Mouse (Mus musculus) limb, embryonic 12.5 days (tissue): ENCODE data around the gene Cdc40. TPM values are rescaled to one million over a fixed set of nuclear protein-coding genes. Genes with fewer than 3 reads are reported as not detected.

ENCODE experiments used
- ATAC-seq: fragments of 200-750 bp; cut with Nextera tagmentation; 2 replicates; pipeline ENCODE4 v1.8.0; 2017; ENCODE audit warnings: low read depth, moderate TSS enrichment; ENCODE audit not compliant: insufficient number of reproducible peaks, insufficient read depth, low FRiP score, low TSS enrichment
- H3K27ac ChIP-seq: fragments of 300-500 bp; sonication (generic); 2 replicates; pipeline ENCODE4 v1.5.1; 2016; ENCODE audit warnings: mild to moderate bottlenecking, moderate library complexity
- H3K27me3 ChIP-seq: fragments of 300-500 bp; sonication (generic); 2 replicates; pipeline ENCODE4 v1.6.1; 2016; ENCODE audit warnings: mild to moderate bottlenecking, moderate library complexity
- H3K36me3 ChIP-seq: fragments of 300-500 bp; sonication (generic); 2 replicates; pipeline ENCODE4 v1.6.1; 2016; ENCODE audit warnings: mild to moderate bottlenecking, moderate library complexity
- H3K4me1 ChIP-seq: fragments of 300-500 bp; sonication (generic); replicated peaks from 2 replicates; pipeline ENCODE4 v1.6.1; 2016
- H3K4me2 ChIP-seq: fragments of 300-500 bp; sonication (generic); 2 replicates; pipeline ENCODE4 v1.6.1; 2016; ENCODE audit warnings: mild to moderate bottlenecking, moderate library complexity
- H3K4me3 ChIP-seq: fragments of 300-500 bp; sonication (generic); replicated peaks from 2 replicates; pipeline ENCODE4 v1.5.1; 2016; ENCODE audit warnings: mild to moderate bottlenecking
- H3K9ac ChIP-seq: fragments of 300-500 bp; sonication (generic); replicated peaks from 2 replicates; pipeline ENCODE4 v1.6.1; 2016; ENCODE audit warnings: mild to moderate bottlenecking, moderate library complexity
- H3K9me3 ChIP-seq: fragments of 300-500 bp; sonication (generic); 2 replicates; pipeline ENCODE4 v1.6.1; 2016; ENCODE audit warnings: mild to moderate bottlenecking, moderate library complexity
- WGBS: fragments of 180-500 bp; shearing (Covaris S2); methylation state at CpG from one replicate; pipeline ENCODE4 v1.1.7; 2016; 5-methylcytosine and 5-hydroxymethylcytosine counted together
- polyA plus RNA-seq: library from polyadenylated mRNA; unstranded; fragments of >200 nt; fragmentation: Nextera tagmentation; extraction: Ambion mirVana; gene quantifications from 2 replicates; pipeline ENCODE4 v1.2.1, GENCODE M21; 2016

Gene Cdc40
- 39.6 and 41.7 TPM in 2 replicates for polyA plus RNA-seq

- H3K4me2 ChIP-seq = peak within 1 kb of the TSS; percentile 70
- H3K4me3 ChIP-seq = peak within 1 kb of the TSS; percentile 79
- no peaks in the 10 kb centered on the region for H3K27me3 ChIP-seq
- H3K9me3 ChIP-seq = no peaks in the 10 kb centered on the region
- peak within 1 kb of the TSS; percentile 96 for H3K27ac ChIP-seq
- WGBS = under 1% methylated on average over 44 of the region's 44 CpGs
- H3K36me3 ChIP-seq = peaks cover 5% of the 10 kb centered on the region; the same call in 1 of the 2 replicates
- peak; percentile 93 for ATAC-seq
- H3K9ac ChIP-seq = peak within 1 kb of the TSS; percentile 89
- peaks cover 15% of the 10 kb centered on the region for H3K4me1 ChIP-seq
Observed at GRCm38 (mm10) chr10:40882831-40883643, at the start of gene Cdc40, which contains the start of gene Wasf1. Gene Cdc40 (minus strand): TSS chr10:40883311. Gene Wasf1 (plus strand): TSS chr10:40883475.

GRCm38 (mm10) chr10:40919464-40919863 lies 36.4 kb upstream of the Cdc40 start:
- H3K27ac ChIP-seq = no peak overlapping the region
- no peaks in the 10 kb centered on the region for H3K9me3 ChIP-seq
- no peaks in the 10 kb centered on the region for H3K27me3 ChIP-seq
- peaks cover 8% of the 10 kb centered on the region; the same call in 1 of the 2 replicates for H3K36me3 ChIP-seq
- H3K9ac ChIP-seq = no peak overlapping the region
- no peak overlapping the region for H3K4me3 ChIP-seq
- no peaks in the 10 kb centered on the region for H3K4me1 ChIP-seq
- no peak for ATAC-seq
- no peak overlapping the region for H3K4me2 ChIP-seq
- 83% methylated on average over 6 of the region's 6 CpGs for WGBS

GRCm38 (mm10) chr10:40918669-40919440 lies 35.7 kb upstream of the Cdc40 start:
- H3K9ac ChIP-seq = no peak overlapping the region
- H3K9me3 ChIP-seq = no peaks in the 10 kb centered on the region
- WGBS = 88% methylated on average over 8 of the region's 8 CpGs
- no peak for ATAC-seq
- no peak overlapping the region for H3K4me3 ChIP-seq
- H3K27ac ChIP-seq = no peak overlapping the region
- H3K36me3 ChIP-seq = peaks cover 8% of the 10 kb centered on the region; the same call in 1 of the 2 replicates
- no peak overlapping the region for H3K4me2 ChIP-seq
- H3K27me3 ChIP-seq = no peaks in the 10 kb centered on the region
- H3K4me1 ChIP-seq = no peaks in the 10 kb centered on the region

- 89% methylated on average over 2 of the region's 2 CpGs for WGBS
Observed at GRCm38 (mm10) chr10:40915240-40915639, 32.1 kb upstream of the Cdc40 start.

GRCm38 (mm10) chr10:40910811-40911210 lies 27.7 kb upstream of the Cdc40 start:
- H3K27ac ChIP-seq = no peak overlapping the region
- 0 out of 2 replicates have a peak, but pooled peaks cover 4% of the 10 kb centered on the region for H3K36me3 ChIP-seq
- H3K4me3 ChIP-seq = no peak overlapping the region
- no peaks in the 10 kb centered on the region for H3K27me3 ChIP-seq
- whole genome bisulfite sequencing = 76% methylated on average over 2 of the region's 2 CpGs
- no peak overlapping the region for H3K9ac ChIP-seq
- H3K4me1 ChIP-seq = no peaks in the 10 kb centered on the region
- H3K9me3 ChIP-seq = no peaks in the 10 kb centered on the region
- no peak overlapping the region for H3K4me2 ChIP-seq
- ATAC-seq = no peak

More at GRCm38 (mm10) chr10:40915240-40915639, 32.1 kb upstream of the Cdc40 start:
- Histone ChIP-seq H3K4me3 (no peak overlapping the region), H3K4me1 (no peaks in the 10 kb centered on the region), H3K36me3 (0 out of 2 replicates have a peak, but pooled peaks cover 4% of the 10 kb centered on the region), H3K4me2 (no peak overlapping the region), H3K9me3 (no peaks in the 10 kb centered on the region), H3K27ac (no peak overlapping the region), H3K9ac (no peak overlapping the region), H3K27me3 (no peaks in the 10 kb centered on the region)
- ATAC-seq = no peak

GRCm38 (mm10) chr10:40908580-40908979 lies 25.5 kb upstream of the Cdc40 start:
- no peak overlapping the region for H3K4me2 ChIP-seq
- ATAC-seq = no peak
- H3K27me3 ChIP-seq = no peaks in the 10 kb centered on the region
- H3K4me1 ChIP-seq = no peaks in the 10 kb centered on the region
- H3K4me3 ChIP-seq = no peak overlapping the region
- H3K9ac ChIP-seq = no peak overlapping the region
- WGBS = 74% methylated on average over 2 of the region's 2 CpGs
- H3K36me3 ChIP-seq = 0 out of 2 replicates have a peak, but pooled peaks cover 8% of the 10 kb centered on the region
- H3K27ac ChIP-seq = no peak overlapping the region
- no peaks in the 10 kb centered on the region for H3K9me3 ChIP-seq

GRCm38 (mm10) chr10:40906802-40907201 lies 23.7 kb upstream of the Cdc40 start:
- H3K27ac ChIP-seq = no peak overlapping the region
- WGBS = 75% methylated on average over 7 of the region's 7 CpGs
- ATAC-seq = no peak

GRCm38 (mm10) chr10:40906131-40906530 lies 23.0 kb upstream of the Cdc40 start:
- no peak for ATAC-seq
- Histone ChIP-seq H3K4me1 (no peaks in the 10 kb centered on the region; the same call in 1 of the 2 replicates), H3K27ac (no peak overlapping the region), H3K27me3 (no peaks in the 10 kb centered on the region), H3K4me3 (no peak overlapping the region), H3K9me3 (no peaks in the 10 kb centered on the region), H3K36me3 (0 out of 2 replicates have a peak, but pooled peaks cover 4% of the 10 kb centered on the region), H3K9ac (no peak overlapping the region), H3K4me2 (no peak overlapping the region)
- WGBS = 83% methylated on average over 1 of the region's 1 CpGs

More at GRCm38 (mm10) chr10:40906802-40907201, 23.7 kb upstream of the Cdc40 start:
- Histone ChIP-seq H3K4me3 (no peak overlapping the region), H3K9me3 (no peaks in the 10 kb centered on the region), H3K4me1 (no peaks in the 10 kb centered on the region; the same call in 1 of the 2 replicates), H3K9ac (no peak overlapping the region), H3K4me2 (no peak overlapping the region), H3K36me3 (0 out of 2 replicates have a peak, but pooled peaks cover 4% of the 10 kb centered on the region), H3K27me3 (no peaks in the 10 kb centered on the region)

GRCm38 (mm10) chr10:40901786-40902185 lies 18.7 kb upstream of the Cdc40 start:
- H3K9ac ChIP-seq = no peak overlapping the region
- H3K27me3 ChIP-seq = no peaks in the 10 kb centered on the region
- no peaks in the 10 kb centered on the region for H3K9me3 ChIP-seq
- H3K27ac ChIP-seq = no peak overlapping the region
- no peak overlapping the region for H3K4me2 ChIP-seq
- H3K4me3 ChIP-seq = no peak overlapping the region
- no peak for ATAC-seq
- H3K4me1 ChIP-seq = peaks cover under 1% of the 10 kb centered on the region; the same call in 1 of the 2 replicates
- 0 out of 2 replicates have a peak, but pooled peaks cover 4% of the 10 kb centered on the region for H3K36me3 ChIP-seq
- 89% methylated on average over 4 of the region's 4 CpGs for WGBS

GRCm38 (mm10) chr10:40896656-40897055 lies 13.5 kb upstream of the Cdc40 start:
- Histone ChIP-seq H3K27me3 (no peaks in the 10 kb centered on the region), H3K9ac (no peak overlapping the region), H3K9me3 (no peaks in the 10 kb centered on the region), H3K27ac (no peak overlapping the region), H3K4me1 (peaks cover 4% of the 10 kb centered on the region; the same call in 1 of the 2 replicates), H3K4me2 (no peak overlapping the region), H3K36me3 (no peaks in the 10 kb centered on the region), H3K4me3 (no peak overlapping the region)
- 68% methylated on average over 5 of the region's 5 CpGs for WGBS
- no peak for ATAC-seq

GRCm38 (mm10) chr10:40895765-40896164 lies 12.7 kb upstream of the Cdc40 start:
- H3K27me3 ChIP-seq = no peaks in the 10 kb centered on the region
- 89% methylated on average over 12 of the region's 12 CpGs for WGBS
- no peak overlapping the region for H3K4me3 ChIP-seq
- ATAC-seq = no peak
- H3K9me3 ChIP-seq = no peaks in the 10 kb centered on the region
- no peak overlapping the region for H3K9ac ChIP-seq
- H3K4me2 ChIP-seq = no peak overlapping the region
- H3K27ac ChIP-seq = no peak overlapping the region
- H3K36me3 ChIP-seq = no peaks in the 10 kb centered on the region
- H3K4me1 ChIP-seq = peaks cover 4% of the 10 kb centered on the region; the same call in 1 of the 2 replicates
